Mouse (Mus musculus): ENCODE data around the gene Gpr161. TPM values are rescaled to one million over a fixed set of nuclear protein-coding genes. Genes with fewer than 3 reads are reported as not detected.

Gene Gpr161
- polyA plus RNA-seq, 1 experiment from 2014 or later: 0.07 TPM

GRCm38 (mm10) chr1:165282967-165283345 is 12.6 kb upstream of the Gpr161 start:
- H3K9me3 ChIP-seq (replicated peaks): no peaks in the 10 kb centered on the region
- H3K36me3 ChIP-seq: no peaks in the 10 kb centered on the region
- DNase-seq (no peak), ATAC-seq (ENCODE audit: low read depth) (no peak)
- H3K27me3 ChIP-seq: peaks cover 48% of the 10 kb centered on the region
- H3K4me1 ChIP-seq (replicated peaks): peaks cover 10% of the 10 kb centered on the region; the same call in 1 of the 2 replicates
- H3K27ac ChIP-seq: no peak overlapping the region
- H3K4me2 ChIP-seq: peak overlapping the region; percentile 64; the same call in 1 of the 2 replicates
- 25% methylated on average over 7 of the region's 7 CpGs for WGBS (ENCODE audit: insufficient replicate concordance)
- H3K9ac ChIP-seq: no peak overlapping the region
- H3K4me3 ChIP-seq (replicated peaks): no peak overlapping the region

DNA sequence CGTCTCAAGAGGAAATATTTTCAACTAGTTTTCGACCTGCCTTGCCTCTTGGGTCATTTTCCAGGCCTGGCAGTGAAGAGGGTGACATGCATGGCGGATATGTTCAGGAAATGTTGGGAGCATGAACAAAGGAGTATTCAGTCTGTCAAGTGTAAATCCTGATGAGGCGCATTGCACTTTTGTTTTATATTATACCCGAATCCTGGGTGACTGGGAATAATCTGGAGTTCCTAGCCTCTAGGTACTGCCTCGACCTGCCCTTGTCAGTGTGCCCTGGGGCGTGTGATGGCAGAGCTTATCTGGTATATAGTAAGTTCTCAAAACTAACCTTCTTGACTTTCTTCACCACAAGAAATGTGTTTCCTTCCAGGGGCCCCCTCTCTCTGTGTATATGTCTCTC is 11.5 kb upstream of the Gpr161 start:
- Histone ChIP-seq H3K9me3 (replicated peaks) (no peaks in the 10 kb centered on the region), H3K27ac (no peak overlapping the region), H3K27me3 (peaks cover 45% of the 10 kb centered on the region), H3K4me3 (replicated peaks) (no peak overlapping the region), H3K9ac (no peak overlapping the region), H3K4me1 (replicated peaks) (peaks cover 12% of the 10 kb centered on the region; the same call in 1 of the 2 replicates), H3K36me3 (no peaks in the 10 kb centered on the region), H3K4me2 (no peak overlapping the region)
- 52% methylated on average over 7 of the region's 7 CpGs for WGBS (ENCODE audit: insufficient replicate concordance)
- DNase-seq: no peak
- ATAC-seq (ENCODE audit: low read depth): no peak

DNA sequence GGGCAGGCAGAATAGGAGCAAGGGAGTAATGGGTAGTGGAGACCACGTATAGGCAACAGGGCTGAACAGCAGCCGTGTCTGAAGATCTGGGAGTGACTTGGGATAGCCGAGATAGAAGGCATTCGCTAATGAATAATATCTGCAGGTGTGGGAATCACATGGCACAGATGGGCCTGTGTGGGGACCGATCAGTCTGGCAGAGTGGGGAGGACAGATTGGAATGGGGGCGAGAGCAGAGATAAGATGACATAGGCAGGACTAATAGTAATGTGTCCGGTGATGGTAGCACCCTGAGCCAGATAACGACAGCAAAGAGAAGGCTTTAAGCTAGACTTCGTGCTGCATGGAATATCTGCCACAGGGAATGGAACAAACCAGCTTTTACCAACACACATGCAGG is 7.4 kb upstream of the Gpr161 start:
- Histone ChIP-seq H3K27ac (no peak overlapping the region), H3K4me1 (replicated peaks) (0 out of 2 replicates have a peak, but pooled peaks cover 2% of the 10 kb centered on the region), H3K36me3 (no peaks in the 10 kb centered on the region), H3K9ac (no peak overlapping the region), H3K4me2 (no peak overlapping the region), H3K27me3 (peaks cover 12% of the 10 kb centered on the region), H3K9me3 (replicated peaks) (no peaks in the 10 kb centered on the region), H3K4me3 (replicated peaks) (no peak overlapping the region)
- 57% methylated on average over 9 of the region's 9 CpGs for WGBS (ENCODE audit: insufficient replicate concordance)
- no peak for ATAC-seq (ENCODE audit: low read depth)
- no peak for DNase-seq

- ATAC-seq (ENCODE audit: low read depth) (no peak), DNase-seq (peak; percentile 12)
- Histone ChIP-seq H3K9me3 (replicated peaks) (no peaks in the 10 kb centered on the region), H3K4me1 (replicated peaks) (0 out of 2 replicates have a peak, but pooled peaks cover 2% of the 10 kb centered on the region), H3K9ac (no peak overlapping the region), H3K27ac (no peak overlapping the region), H3K27me3 (no peaks in the 10 kb centered on the region), H3K36me3 (no peaks in the 10 kb centered on the region), H3K4me2 (no peak overlapping the region), H3K4me3 (replicated peaks) (no peak overlapping the region)
- WGBS (ENCODE audit: insufficient replicate concordance): 61% methylated on average over 4 of the region's 4 CpGs
Observed at GRCm38 (mm10) chr1:165289831-165290230, 5.8 kb upstream of the Gpr161 start.

GRCm38 (mm10) chr1:165291606-165292005 is 4.0 kb upstream of the Gpr161 start:
- Histone ChIP-seq H3K9ac (no peak overlapping the region), H3K4me3 (replicated peaks) (no peak overlapping the region), H3K27ac (no peak overlapping the region), H3K9me3 (replicated peaks) (no peaks in the 10 kb centered on the region), H3K36me3 (no peaks in the 10 kb centered on the region), H3K4me1 (replicated peaks) (0 out of 2 replicates have a peak, but pooled peaks cover 2% of the 10 kb centered on the region), H3K27me3 (no peaks in the 10 kb centered on the region), H3K4me2 (no peak overlapping the region)
- ATAC-seq (ENCODE audit: low read depth) (no peak), DNase-seq (no peak)
- WGBS (ENCODE audit: insufficient replicate concordance): 60% methylated on average over 6 of the region's 6 CpGs

GRCm38 (mm10) chr1:165301108-165301507 is 5.5 kb downstream of the Gpr161 start:
- whole genome bisulfite sequencing (ENCODE audit: insufficient replicate concordance): 12% methylated on average over 3 of the region's 3 CpGs
- H3K27ac ChIP-seq: no peak overlapping the region
- H3K9ac ChIP-seq: no peak overlapping the region
- DNase-seq (no peak), ATAC-seq (ENCODE audit: low read depth) (no peak)
- no peaks in the 10 kb centered on the region for H3K36me3 ChIP-seq
- H3K4me3 ChIP-seq (replicated peaks): no peak overlapping the region
- H3K4me2 ChIP-seq: no peak overlapping the region
- H3K4me1 ChIP-seq (replicated peaks): no peaks in the 10 kb centered on the region
- H3K9me3 ChIP-seq (replicated peaks): no peaks in the 10 kb centered on the region
- no peaks in the 10 kb centered on the region for H3K27me3 ChIP-seq

GRCm38 (mm10) chr1:165301567-165301966 is 6.0 kb downstream of the Gpr161 start:
- ATAC-seq (ENCODE audit: low read depth) (no peak), DNase-seq (no peak)
- Histone ChIP-seq H3K27me3 (no peaks in the 10 kb centered on the region), H3K4me2 (no peak overlapping the region), H3K36me3 (no peaks in the 10 kb centered on the region), H3K4me1 (replicated peaks) (no peaks in the 10 kb centered on the region), H3K9me3 (replicated peaks) (no peaks in the 10 kb centered on the region), H3K27ac (no peak overlapping the region), H3K9ac (no peak overlapping the region), H3K4me3 (replicated peaks) (no peak overlapping the region)
- WGBS (ENCODE audit: insufficient replicate concordance): 88% methylated on average over 2 of the region's 2 CpGs

DNA sequence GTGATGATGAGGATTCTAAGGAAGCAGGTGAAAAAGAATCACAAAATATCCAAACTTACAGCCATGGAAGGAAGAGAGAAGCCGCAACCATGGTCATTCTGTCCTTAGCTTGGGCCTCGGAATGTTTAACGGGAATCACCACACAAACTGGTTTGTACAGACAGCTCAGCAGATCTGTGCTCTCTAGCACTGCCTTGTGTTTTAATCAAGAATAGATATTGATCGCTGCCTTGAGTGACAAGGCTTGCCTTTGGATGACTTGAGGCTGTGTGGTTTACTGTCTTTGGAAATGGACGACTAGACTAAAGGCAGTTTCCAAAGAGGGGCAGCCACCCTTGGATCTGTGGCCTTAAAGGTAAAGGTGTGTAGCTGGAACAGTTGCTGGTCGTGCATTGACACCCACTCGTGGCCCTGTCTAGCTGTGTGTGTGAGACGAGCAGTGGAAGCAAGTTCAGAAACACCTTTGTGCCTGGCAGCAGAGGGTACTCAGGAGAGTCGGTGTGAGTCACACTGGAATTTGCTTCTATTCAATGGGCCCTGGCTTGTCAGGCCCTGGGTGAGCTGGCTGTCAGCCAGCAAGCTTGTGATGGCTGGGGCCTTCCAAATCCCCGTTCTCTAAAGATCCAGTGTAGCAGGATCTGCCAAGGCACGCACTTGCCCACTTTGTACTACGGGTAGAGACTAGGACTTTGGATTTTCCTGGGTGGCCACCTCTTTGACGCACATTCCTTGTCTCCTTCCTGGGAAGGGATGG is 7.0 kb downstream of the Gpr161 start:
- Histone ChIP-seq H3K4me1 (replicated peaks) (no peaks in the 10 kb centered on the region), H3K4me2 (no peak overlapping the region), H3K4me3 (replicated peaks) (no peak overlapping the region), H3K27ac (no peak overlapping the region), H3K9ac (no peak overlapping the region), H3K36me3 (no peaks in the 10 kb centered on the region), H3K9me3 (replicated peaks) (no peaks in the 10 kb centered on the region), H3K27me3 (no peaks in the 10 kb centered on the region)
- 72% methylated on average over 13 of the region's 13 CpGs for WGBS (ENCODE audit: insufficient replicate concordance)
- no peak for DNase-seq
- no peak for ATAC-seq (ENCODE audit: low read depth)

DNA sequence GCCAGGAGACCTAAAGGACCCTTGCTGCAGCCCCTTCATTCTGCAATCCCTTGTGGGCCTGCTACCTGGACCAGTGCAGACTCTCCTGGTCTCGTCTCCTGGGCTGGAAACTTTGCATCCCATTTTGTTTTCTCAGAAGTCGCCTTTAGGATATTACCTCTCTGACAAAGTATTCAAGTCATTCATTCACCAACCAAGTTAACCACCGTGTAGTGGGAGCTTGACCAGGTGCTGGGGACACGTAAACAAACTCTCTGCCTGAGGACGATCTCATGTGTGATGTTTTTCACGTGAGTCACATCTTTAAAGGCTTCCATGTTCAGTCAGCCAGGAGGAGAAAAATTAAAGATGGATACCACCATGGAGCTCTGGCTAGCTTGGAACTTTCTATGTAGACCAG is 7.6 kb downstream of the Gpr161 start:
- H3K9ac ChIP-seq: no peak overlapping the region
- H3K27ac ChIP-seq: no peak overlapping the region
- H3K36me3 ChIP-seq: no peaks in the 10 kb centered on the region
- H3K4me2 ChIP-seq: no peak overlapping the region
- no peaks in the 10 kb centered on the region for H3K27me3 ChIP-seq
- no peak overlapping the region for H3K4me3 ChIP-seq (replicated peaks)
- H3K9me3 ChIP-seq (replicated peaks): no peaks in the 10 kb centered on the region
- WGBS (ENCODE audit: insufficient replicate concordance): 57% methylated on average over 6 of the region's 6 CpGs
- no peaks in the 10 kb centered on the region for H3K4me1 ChIP-seq (replicated peaks)
- no peak for ATAC-seq (ENCODE audit: low read depth)
- DNase-seq: no peak

DNA sequence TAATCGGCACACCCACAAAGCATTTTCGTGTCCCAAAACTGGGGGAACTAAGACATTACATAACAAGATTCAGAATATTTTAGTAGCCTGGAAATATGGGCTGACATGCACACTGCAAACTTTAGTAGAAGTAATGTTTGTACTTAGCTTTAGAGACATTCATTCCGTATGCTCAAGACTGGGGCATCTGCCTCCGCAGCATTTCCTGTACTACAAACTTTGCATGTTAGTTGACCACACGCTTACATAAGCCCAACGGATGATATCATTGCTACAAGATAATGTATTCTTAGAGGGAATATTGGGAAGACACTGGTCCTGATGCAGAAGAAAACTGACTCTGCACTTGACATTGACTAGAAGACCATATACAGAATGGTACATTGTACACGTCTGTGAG is 8.8 kb downstream of the Gpr161 start:
- WGBS (ENCODE audit: insufficient replicate concordance): 61% methylated on average over 7 of the region's 7 CpGs
- ATAC-seq (ENCODE audit: low read depth) (no peak), DNase-seq (no peak)
- Histone ChIP-seq H3K4me2 (no peak overlapping the region), H3K4me1 (replicated peaks) (no peaks in the 10 kb centered on the region), H3K27me3 (no peaks in the 10 kb centered on the region), H3K36me3 (no peaks in the 10 kb centered on the region), H3K4me3 (replicated peaks) (no peak overlapping the region), H3K9ac (no peak overlapping the region), H3K9me3 (replicated peaks) (no peaks in the 10 kb centered on the region), H3K27ac (no peak overlapping the region)

GRCm38 (mm10) chr1:165308180-165308579 is 12.6 kb downstream of the Gpr161 start:
- H3K4me3 ChIP-seq (replicated peaks): no peak overlapping the region
- WGBS (ENCODE audit: insufficient replicate concordance): 70% methylated on average over 11 of the region's 11 CpGs
- no peak overlapping the region for H3K27ac ChIP-seq
- no peaks in the 10 kb centered on the region for H3K27me3 ChIP-seq
- H3K9ac ChIP-seq: no peak overlapping the region
- DNase-seq (no peak), ATAC-seq (ENCODE audit: low read depth) (no peak)
- no peaks in the 10 kb centered on the region for H3K4me1 ChIP-seq (replicated peaks)
- H3K9me3 ChIP-seq (replicated peaks): no peaks in the 10 kb centered on the region
- H3K4me2 ChIP-seq: no peak overlapping the region
- H3K36me3 ChIP-seq: no peaks in the 10 kb centered on the region

DNA sequence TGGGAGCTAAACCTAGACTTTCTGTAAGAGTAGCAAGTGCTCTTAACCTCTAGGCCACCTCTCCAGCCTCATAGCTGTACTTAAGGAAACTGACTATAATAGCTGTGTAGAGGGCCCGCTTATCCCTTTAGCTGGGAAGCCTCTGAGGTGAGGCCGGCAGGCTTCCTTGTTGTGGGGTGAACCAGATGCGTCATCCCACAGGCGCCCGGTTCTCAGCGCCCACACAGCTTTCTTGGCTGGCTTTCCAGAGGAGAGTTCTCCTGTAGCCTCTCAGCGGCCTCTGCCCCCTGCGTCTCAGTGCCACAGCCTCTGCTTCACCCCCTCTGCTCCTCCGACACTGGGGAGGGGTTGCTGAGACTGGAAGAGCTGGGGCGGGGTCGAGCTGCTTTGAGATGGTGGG is 20.8 kb downstream of the Gpr161 start:
- Histone ChIP-seq H3K4me3 (replicated peaks) (no peak overlapping the region), H3K9ac (no peak overlapping the region), H3K36me3 (no peaks in the 10 kb centered on the region), H3K27ac (no peak overlapping the region), H3K4me2 (no peak overlapping the region), H3K4me1 (replicated peaks) (0 out of 2 replicates have a peak, but pooled peaks cover 3% of the 10 kb centered on the region), H3K27me3 (no peaks in the 10 kb centered on the region), H3K9me3 (replicated peaks) (no peaks in the 10 kb centered on the region)
- no peak for DNase-seq
- WGBS (ENCODE audit: insufficient replicate concordance): 60% methylated on average over 11 of the region's 11 CpGs
- no peak for ATAC-seq (ENCODE audit: low read depth)
